Mouse (Mus musculus) forebrain, embryonic 11.5 days (tissue): ENCODE measurements around the gene Ergic1. TPM values are rescaled to one million over a fixed set of nuclear protein-coding genes. Genes with fewer than 3 reads are reported as not detected.

Experiments
- ATAC-seq: fragments of 200-750 bp; cut with Nextera tagmentation; replicated peaks from 2 replicates; pipeline ENCODE4 v1.8.0; 2017; ENCODE audit warnings: moderate TSS enrichment; ENCODE audit not compliant: low FRiP score
- DNase-seq: peaks from one replicate; pipeline ENCODE4 v3.0.0-alpha.2; 2017; ENCODE audit warnings: low spot score
- H3K27ac ChIP-seq: fragments of 300-500 bp; sonication (generic); 2 replicates; pipeline ENCODE4 v1.5.1; 2014; ENCODE audit warnings: low read depth, low read length
- H3K27me3 ChIP-seq: fragments of 300-500 bp; sonication (generic); 2 replicates; pipeline ENCODE4 v1.6.1; 2014; ENCODE audit warnings: mild to moderate bottlenecking, low read length, mixed read lengths; ENCODE audit not compliant: control insufficient read depth, insufficient read depth
- H3K36me3 ChIP-seq: fragments of 300-500 bp; sonication (generic); 2 replicates; pipeline ENCODE4 v1.6.1; 2014; ENCODE audit warnings: mild to moderate bottlenecking, low read length, moderate library complexity, mixed read lengths; ENCODE audit not compliant: control insufficient read depth, insufficient read depth
- H3K4me1 ChIP-seq: fragments of 300-500 bp; sonication (generic); replicated peaks from 2 replicates; pipeline ENCODE4 v1.6.1; 2014; ENCODE audit warnings: low read length, mixed read lengths; ENCODE audit not compliant: control insufficient read depth, insufficient read depth
- H3K4me2 ChIP-seq: fragments of 300-500 bp; sonication (generic); 2 replicates; pipeline ENCODE4 v1.6.1; 2014; ENCODE audit warnings: low read depth, mild to moderate bottlenecking, low read length, moderate library complexity, mixed read lengths; ENCODE audit not compliant: severe bottlenecking
- H3K4me3 ChIP-seq: fragments of 300-500 bp; sonication (generic); 2 replicates; pipeline ENCODE4 v1.5.1; 2014; ENCODE audit warnings: low read depth, low read length
- H3K9ac ChIP-seq: fragments of 300-500 bp; sonication (generic); 2 replicates; pipeline ENCODE4 v1.6.1; 2014; ENCODE audit warnings: low read length
- H3K9me3 ChIP-seq: fragments of 300-500 bp; sonication (generic); 2 replicates; pipeline ENCODE4 v1.6.1; 2016; ENCODE audit warnings: low read length, mixed read lengths; ENCODE audit not compliant: control insufficient read depth
- WGBS: fragments of 180-500 bp; shearing (Covaris S2); extraction: QIAGEN DNeasy Blood & Tissue Kit; methylation state at CpG from one replicate; pipeline ENCODE4 v1.1.7; 2014; 5-methylcytosine and 5-hydroxymethylcytosine counted together
- polyA plus RNA-seq: library from polyadenylated mRNA; unstranded; fragments of >200 nt; fragmentation: Nextera tagmentation; extraction: Ambion mirVana; gene quantifications from 2 replicates; pipeline ENCODE4 v1.2.1, GENCODE M21; 2014

Ergic1 gene
- polyA plus RNA-seq, 1 experiment from 2014 or later = 139 TPM

- Histone ChIP-seq H3K27me3 (no peaks in the 10 kb centered on the region), H3K9ac (no peak overlapping the region), H3K9me3 (no peaks in the 10 kb centered on the region), H3K27ac (no peak overlapping the region), H3K4me1 (no peaks in the 10 kb centered on the region; the same call in 1 of the 2 replicates), H3K4me3 (no peak overlapping the region), H3K4me2 (no peak overlapping the region), H3K36me3 (no peaks in the 10 kb centered on the region)
- ATAC-seq (no peak), DNase-seq (no peak)
- WGBS = 95% methylated on average over 9 of the region's 9 CpGs
Observed at GRCm38 (mm10) chr17:26583056-26583455, 21.8 kb downstream of the Ergic1 start.

GRCm38 (mm10) chr17:26583606-26584005 lies 22.3 kb downstream of the Ergic1 start:
- H3K27me3 ChIP-seq = no peaks in the 10 kb centered on the region
- H3K27ac ChIP-seq = no peak overlapping the region
- DNase-seq = no peak
- no peak overlapping the region for H3K4me2 ChIP-seq
- H3K9ac ChIP-seq = no peak overlapping the region
- H3K4me1 ChIP-seq = no peaks in the 10 kb centered on the region; the same call in 1 of the 2 replicates
- no peak for ATAC-seq
- H3K36me3 ChIP-seq = no peaks in the 10 kb centered on the region
- no peak overlapping the region for H3K4me3 ChIP-seq
- H3K9me3 ChIP-seq = no peaks in the 10 kb centered on the region
- WGBS = 91% methylated on average over 6 of the region's 6 CpGs

GRCm38 (mm10) chr17:26584063-26584462 lies 22.8 kb downstream of the Ergic1 start:
- no peak for DNase-seq
- H3K9me3 ChIP-seq = no peaks in the 10 kb centered on the region
- no peak overlapping the region for H3K4me3 ChIP-seq
- no peak overlapping the region for H3K4me2 ChIP-seq
- no peaks in the 10 kb centered on the region; the same call in 1 of the 2 replicates for H3K4me1 ChIP-seq
- WGBS = 90% methylated on average over 4 of the region's 4 CpGs
- H3K27ac ChIP-seq = no peak overlapping the region
- no peaks in the 10 kb centered on the region for H3K27me3 ChIP-seq
- no peak overlapping the region for H3K9ac ChIP-seq
- no peaks in the 10 kb centered on the region for H3K36me3 ChIP-seq
- no peak for ATAC-seq

DNA sequence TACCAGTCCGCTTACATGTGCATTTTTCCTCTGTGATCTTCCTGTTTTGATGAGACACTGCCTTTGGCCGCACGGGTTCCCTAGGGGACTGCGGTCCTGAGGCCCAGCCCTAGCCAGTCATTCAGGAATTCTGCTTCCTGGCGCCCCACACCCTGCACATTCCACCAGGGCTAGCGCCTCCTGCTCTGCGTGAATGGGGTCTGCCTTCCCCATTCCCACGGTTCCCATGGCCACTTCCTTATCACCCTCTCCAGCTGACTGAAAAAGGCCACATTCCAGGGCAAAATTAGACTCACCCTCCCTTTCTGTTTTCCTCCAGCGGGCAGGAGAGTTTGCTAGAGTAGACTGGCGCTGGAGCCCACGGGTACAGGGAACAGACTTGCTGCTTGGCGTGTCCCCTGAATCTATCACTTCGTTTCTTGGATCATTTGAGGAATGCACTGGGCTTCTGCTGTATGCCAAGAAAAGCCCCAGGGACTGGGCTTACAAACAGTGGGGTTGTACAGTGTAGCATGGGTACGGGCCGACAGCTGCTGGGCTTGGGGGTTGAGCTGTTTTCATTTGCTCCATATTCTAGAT lies 23.4 kb downstream of the Ergic1 start:
- Histone ChIP-seq H3K4me3 (no peak overlapping the region), H3K9me3 (no peaks in the 10 kb centered on the region), H3K9ac (no peak overlapping the region), H3K4me2 (no peak overlapping the region), H3K4me1 (no peaks in the 10 kb centered on the region; the same call in 1 of the 2 replicates), H3K36me3 (no peaks in the 10 kb centered on the region), H3K27me3 (no peaks in the 10 kb centered on the region), H3K27ac (no peak overlapping the region; the same call in 1 of the 2 replicates)
- no peak for ATAC-seq
- peak; percentile 58 for DNase-seq
- 73% methylated on average over 15 of the region's 15 CpGs for WGBS

DNA sequence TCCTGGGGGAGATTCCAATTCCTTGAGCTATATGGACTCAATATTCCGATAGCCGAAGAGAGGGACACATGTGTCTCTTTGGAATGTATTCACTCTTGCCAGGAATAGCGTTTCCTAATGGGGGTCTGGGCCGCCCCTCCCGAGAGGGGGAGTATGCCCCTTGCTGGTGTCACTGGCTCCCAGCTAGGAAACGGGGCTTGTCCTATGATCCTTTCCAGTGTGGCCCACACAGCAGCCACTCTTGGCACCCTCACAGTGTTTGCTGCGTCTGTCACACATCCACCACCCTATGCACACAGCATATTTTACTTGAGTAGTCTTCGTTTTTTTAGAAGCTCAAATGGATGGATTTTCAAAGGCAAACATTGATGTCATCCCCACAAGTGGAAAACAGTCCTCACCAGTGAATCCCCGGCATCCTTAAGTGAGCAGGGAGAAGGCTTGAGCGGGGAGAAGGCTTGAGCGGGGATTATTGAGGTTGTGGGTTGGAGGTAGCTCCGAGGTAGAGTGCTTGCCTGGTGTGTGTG lies 26.7 kb downstream of the Ergic1 start:
- 95% methylated on average over 12 of the region's 12 CpGs for WGBS
- H3K4me3 ChIP-seq = no peak overlapping the region
- ATAC-seq (no peak), DNase-seq (no peak)
- no peaks in the 10 kb centered on the region for H3K9me3 ChIP-seq
- H3K36me3 ChIP-seq = no peaks in the 10 kb centered on the region
- no peak overlapping the region for H3K27ac ChIP-seq
- H3K4me2 ChIP-seq = no peak overlapping the region
- no peaks in the 10 kb centered on the region; the same call in 1 of the 2 replicates for H3K4me1 ChIP-seq
- no peaks in the 10 kb centered on the region for H3K27me3 ChIP-seq
- no peak overlapping the region for H3K9ac ChIP-seq

- no peak overlapping the region for H3K4me2 ChIP-seq
- DNase-seq (no peak), ATAC-seq (no peak)
- no peaks in the 10 kb centered on the region for H3K4me1 ChIP-seq
- no peaks in the 10 kb centered on the region for H3K9me3 ChIP-seq
- no peaks in the 10 kb centered on the region for H3K27me3 ChIP-seq
- 93% methylated on average over 4 of the region's 4 CpGs for WGBS
- H3K36me3 ChIP-seq = no peaks in the 10 kb centered on the region
- no peak overlapping the region for H3K27ac ChIP-seq
- H3K9ac ChIP-seq = no peak overlapping the region
- no peak overlapping the region for H3K4me3 ChIP-seq
Observed at GRCm38 (mm10) chr17:26592510-26592909, 31.2 kb downstream of the Ergic1 start.

GRCm38 (mm10) chr17:26593199-26593598 lies 31.9 kb downstream of the Ergic1 start:
- Histone ChIP-seq H3K4me3 (no peak overlapping the region), H3K4me2 (no peak overlapping the region), H3K27me3 (no peaks in the 10 kb centered on the region), H3K4me1 (no peaks in the 10 kb centered on the region), H3K9me3 (no peaks in the 10 kb centered on the region), H3K36me3 (no peaks in the 10 kb centered on the region), H3K9ac (no peak overlapping the region), H3K27ac (no peak overlapping the region)
- DNase-seq (no peak), ATAC-seq (no peak)
- WGBS = 93% methylated on average over 5 of the region's 5 CpGs

- Histone ChIP-seq H3K4me3 (no peak overlapping the region), H3K9me3 (no peaks in the 10 kb centered on the region), H3K36me3 (no peaks in the 10 kb centered on the region), H3K4me1 (no peaks in the 10 kb centered on the region), H3K9ac (no peak overlapping the region), H3K27ac (no peak overlapping the region), H3K4me2 (no peak overlapping the region), H3K27me3 (no peaks in the 10 kb centered on the region)
- DNase-seq = no peak
- ATAC-seq = no peak
- 87% methylated on average over 7 of the region's 7 CpGs for WGBS
Observed at GRCm38 (mm10) chr17:26594171-26594570, 32.9 kb downstream of the Ergic1 start.

DNA sequence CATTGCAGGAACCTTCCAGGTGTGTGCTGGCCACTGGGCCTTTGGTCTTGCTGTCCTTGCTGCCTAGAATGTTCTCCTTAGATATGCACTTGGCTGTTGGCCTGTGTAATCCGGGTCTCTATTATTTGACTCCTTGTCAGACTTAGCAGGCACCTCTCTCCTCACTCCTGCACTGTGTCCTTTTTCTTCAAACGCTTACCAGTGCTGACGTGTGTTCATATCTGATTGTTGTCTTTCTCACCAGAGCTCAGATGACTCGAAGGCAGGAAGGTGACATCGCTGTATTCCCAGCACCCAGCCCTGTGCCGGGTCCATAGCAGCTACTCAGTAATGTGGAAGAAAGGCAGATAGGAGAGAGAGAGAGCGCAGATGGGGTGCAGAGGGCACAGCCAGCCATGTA lies 33.7 kb downstream of the Ergic1 start:
- 88% methylated on average over 7 of the region's 7 CpGs for WGBS
- Histone ChIP-seq H3K4me2 (no peak overlapping the region), H3K27ac (no peak overlapping the region), H3K4me3 (no peak overlapping the region), H3K9me3 (no peaks in the 10 kb centered on the region), H3K36me3 (no peaks in the 10 kb centered on the region), H3K27me3 (no peaks in the 10 kb centered on the region), H3K9ac (no peak overlapping the region), H3K4me1 (no peaks in the 10 kb centered on the region)
- DNase-seq (no peak), ATAC-seq (no peak)
